Mouse (Mus musculus): ENCODE results near the gene Prn.
A peak's percentile ranks its signal among the peaks of the same experiment; 100 is the strongest.

DNA sequence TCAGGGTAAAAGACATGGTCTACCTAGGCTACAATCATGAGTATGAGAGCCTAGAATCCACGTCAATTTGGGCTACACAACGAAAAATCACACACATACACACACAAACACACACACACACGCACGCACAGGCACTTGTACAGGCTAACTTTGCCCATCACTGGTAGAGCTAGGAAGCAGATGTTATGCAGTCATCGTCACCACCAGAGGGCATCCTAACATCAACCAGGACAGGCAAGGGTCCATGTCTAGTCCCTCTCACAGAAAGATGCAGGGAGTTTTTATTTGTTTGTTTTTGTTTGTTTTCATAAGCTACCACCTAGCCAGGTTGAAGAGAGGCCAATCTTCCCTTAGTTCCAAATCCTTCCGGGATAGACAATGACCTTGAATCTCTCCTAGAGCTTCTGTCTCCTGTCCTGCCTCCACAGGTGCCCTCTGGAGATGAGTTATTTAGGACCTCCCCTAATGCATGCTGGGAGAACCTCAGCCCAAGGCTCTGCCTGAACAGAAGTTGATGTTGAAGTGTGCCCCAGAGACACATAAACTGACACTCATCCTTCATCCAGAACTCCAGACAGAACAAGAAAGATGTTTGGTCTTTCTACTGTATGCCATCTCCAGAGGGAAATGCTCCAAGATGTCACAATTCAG is 72.9 kb downstream of the Prn start:
- TF ChIP-seq UBTF (IDR thresholded peaks at IDR 0.05; ENCODE audit: borderline replicate concordance, insufficient read depth, low read depth, low read length) (no peak), EP300 (IDR thresholded peaks at IDR 0.05; ENCODE audit: low read depth in 1 of 2, low read length in 2 of 2) (no peak), TAL1 (IDR thresholded peaks at IDR 0.05; ENCODE audit: low read length) (no peak), MEF2A (IDR thresholded peaks at IDR 0.05; ENCODE audit: extremely low read depth, insufficient replicate concordance, low read depth, low read length, poor library complexity, severe bottlenecking) (no peak), CTCF (IDR thresholded peaks at IDR 0.05 in 2 of 3, conservative IDR thresholded peaks at IDR 0.05 in 1 of 3; ENCODE audit: control insufficient read depth in 1 of 3, insufficient read depth in 1 of 3, low read depth in 2 of 3, low read length in 3 of 3, poor library complexity in 1 of 3, severe bottlenecking in 1 of 3) (peak; percentile 84 to 96 (median 86)), CHD1 (IDR thresholded peaks at IDR 0.05; ENCODE audit: low read depth, low read length) (no peak), BHLHE40 (IDR thresholded peaks at IDR 0.05; ENCODE audit: borderline replicate concordance, low read depth, low read length) (no peak), KAT2A (conservative IDR thresholded peaks at IDR 0.05; ENCODE audit: low read depth, low read length) (no peak), NRF1 (IDR thresholded peaks at IDR 0.05; ENCODE audit: insufficient read depth, low read depth, low read length, poor library complexity, severe bottlenecking) (no peak)
